Mouse (Mus musculus) WW6 (cell line): ENCODE measurements around the gene Cab39l.

Experiments used
- DNase-seq: peaks from one replicate; pipeline ENCODE4 v3.0.0-alpha.2; 2013; ENCODE audit warnings: low read depth, low spot score

The Cab39l gene

GRCm38 (mm10) chr14:59629308-59629707 is 188.5 kb downstream of the Cab39l start:
- DNase-seq, result no peak

- DNase-seq, result no peak
Observed at GRCm38 (mm10) chr14:59630096-59630495, 189.3 kb downstream of the Cab39l start.

DNA sequence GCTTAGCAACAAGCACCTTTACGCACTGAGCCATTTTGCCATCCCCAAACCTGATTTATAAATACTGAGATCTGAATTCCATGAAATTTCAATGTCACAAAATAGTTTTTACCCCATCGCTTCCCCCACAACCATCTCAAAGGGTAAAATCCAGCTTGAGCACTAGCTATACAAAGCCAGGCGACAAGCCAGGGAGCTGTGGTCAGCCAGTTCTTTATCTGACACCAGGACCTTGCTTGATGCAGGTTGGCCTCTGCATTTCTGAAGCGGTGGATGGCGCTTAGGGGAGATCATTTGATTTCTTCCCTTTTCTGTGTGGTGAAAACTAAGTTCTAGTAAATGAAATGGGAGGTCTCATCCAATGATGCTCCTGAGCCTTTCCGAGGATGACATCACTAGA is 191.3 kb downstream of the Cab39l start:
- DNase-seq, result no peak

DNA sequence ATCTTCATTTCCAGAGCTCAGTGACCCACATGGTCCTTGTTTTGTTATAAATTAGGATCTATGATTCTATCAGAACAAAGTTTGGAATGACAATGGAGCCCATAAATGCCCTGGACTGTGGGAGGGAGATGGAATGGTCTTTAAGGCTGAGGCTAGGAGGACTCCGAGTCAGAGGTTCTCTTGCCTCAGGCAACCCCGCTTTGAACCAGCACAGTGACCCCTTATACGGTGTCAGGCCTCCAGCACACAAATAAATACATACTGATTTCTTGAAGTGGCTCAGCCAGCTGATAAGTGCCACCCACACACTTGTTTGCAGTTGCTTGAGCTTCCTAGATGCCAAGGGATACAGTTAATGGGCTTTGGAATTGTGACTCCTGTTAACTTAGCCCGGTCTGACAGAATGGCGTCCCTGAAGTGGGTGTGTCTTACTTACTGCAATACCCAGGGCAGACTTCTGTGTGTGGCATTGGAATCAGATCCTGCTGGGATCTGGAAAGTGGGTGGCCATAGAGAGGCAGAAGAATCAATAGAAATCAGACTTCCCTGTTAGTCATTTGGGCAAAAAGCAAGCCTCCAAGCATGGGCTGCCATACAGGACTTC is 192.6 kb downstream of the Cab39l start:
- no peak for DNase-seq

DNA sequence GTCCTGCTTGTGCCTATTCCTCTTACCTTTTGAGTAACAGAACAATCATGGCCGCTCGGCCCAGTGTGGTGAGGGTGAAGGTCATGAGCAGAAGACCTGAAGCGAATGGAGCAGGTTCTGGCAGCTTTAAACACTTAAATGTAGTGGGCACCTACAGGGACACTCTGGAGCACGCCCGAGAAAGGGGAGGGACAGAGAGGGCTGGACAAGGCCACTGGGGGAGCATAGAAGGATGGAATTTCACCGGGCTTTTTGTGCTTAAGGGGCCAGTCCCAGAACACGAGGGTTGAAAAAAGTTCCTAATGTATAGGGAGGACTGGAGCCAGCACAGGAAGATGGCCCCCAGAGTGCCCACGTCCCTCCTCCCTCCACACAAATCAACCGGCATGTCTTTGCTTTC is 193.2 kb downstream of the Cab39l start:
- DNase-seq, result no peak
